Mouse (Mus musculus) adrenal gland, adult 8-10 months (tissue): ENCODE results near the gene Nsun4. TPM values are rescaled to one million over a fixed set of nuclear protein-coding genes. Genes with fewer than 3 reads are reported as not detected.
A peak's percentile ranks its signal among the peaks of the same experiment; 100 is the strongest.

Source experiments
- DNase-seq: peaks from one replicate; pipeline ENCODE4 v3.0.0; 2022
- total RNA-seq, 4 experiments: library from RNA; stranded (reverse); gene quantifications; 2 replicates each; pipeline ENCODE4 v1.2.4; 2022

The Nsun4 gene
- total RNA-seq, 4 experiments from 2014 or later = 30.5 to 41.1 (median 34.8) TPM

DNA sequence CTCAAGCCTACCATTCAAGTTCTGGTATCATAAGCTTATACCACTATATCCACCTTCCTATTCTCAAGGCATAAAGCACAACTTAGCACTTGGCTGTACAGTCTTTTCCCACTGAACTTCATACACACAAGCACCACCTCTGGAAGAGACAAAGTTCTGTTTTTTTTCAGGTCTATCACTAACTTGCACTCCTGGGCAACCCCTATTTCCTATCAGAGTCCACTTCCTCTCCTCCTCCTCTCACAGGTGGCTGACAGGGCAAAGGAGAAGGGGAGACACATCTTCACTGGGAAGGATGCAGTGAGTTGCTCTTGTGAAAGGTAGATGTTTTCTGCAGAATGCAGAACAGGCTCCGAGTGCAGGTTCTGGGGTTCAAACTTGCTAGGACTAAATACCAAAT, 6.0 kb downstream of the Nsun4 start:
- DNase-seq = no peak

- no peak for DNase-seq
These were observed 7.1 kb downstream of the Nsun4 start for GRCm38 (mm10) chr4:116046604-116047003.

DNA sequence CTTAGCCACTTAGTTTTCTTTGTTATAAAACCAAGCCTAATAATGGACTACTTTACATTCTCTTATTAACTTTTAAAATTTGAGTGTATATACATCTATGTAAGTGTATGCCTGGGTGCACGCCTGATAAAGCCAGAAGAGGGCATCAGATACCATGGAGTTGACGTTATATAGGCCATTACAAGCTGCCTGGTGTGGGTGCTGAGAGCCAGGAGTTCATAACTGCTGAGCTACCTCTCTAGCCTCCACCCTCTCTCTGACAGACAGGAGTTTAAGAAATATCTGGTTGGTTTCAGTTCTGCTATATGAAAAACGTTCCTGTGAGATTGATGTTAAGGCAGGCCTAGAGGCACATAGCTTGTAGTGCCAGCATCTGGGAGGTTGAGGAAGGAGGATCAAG, 11.5 kb downstream of the Nsun4 start:
- no peak for DNase-seq

- no peak for DNase-seq
These were observed 13.2 kb downstream of the Nsun4 start for GRCm38 (mm10) chr4:116040466-116040865.

GRCm38 (mm10) chr4:116033374-116033773, 20.3 kb downstream of the Nsun4 start:
- no peak for DNase-seq

- DNase-seq = no peak
These were observed 20.8 kb downstream of the Nsun4 start for GRCm38 (mm10) chr4:116032906-116033305.

DNA sequence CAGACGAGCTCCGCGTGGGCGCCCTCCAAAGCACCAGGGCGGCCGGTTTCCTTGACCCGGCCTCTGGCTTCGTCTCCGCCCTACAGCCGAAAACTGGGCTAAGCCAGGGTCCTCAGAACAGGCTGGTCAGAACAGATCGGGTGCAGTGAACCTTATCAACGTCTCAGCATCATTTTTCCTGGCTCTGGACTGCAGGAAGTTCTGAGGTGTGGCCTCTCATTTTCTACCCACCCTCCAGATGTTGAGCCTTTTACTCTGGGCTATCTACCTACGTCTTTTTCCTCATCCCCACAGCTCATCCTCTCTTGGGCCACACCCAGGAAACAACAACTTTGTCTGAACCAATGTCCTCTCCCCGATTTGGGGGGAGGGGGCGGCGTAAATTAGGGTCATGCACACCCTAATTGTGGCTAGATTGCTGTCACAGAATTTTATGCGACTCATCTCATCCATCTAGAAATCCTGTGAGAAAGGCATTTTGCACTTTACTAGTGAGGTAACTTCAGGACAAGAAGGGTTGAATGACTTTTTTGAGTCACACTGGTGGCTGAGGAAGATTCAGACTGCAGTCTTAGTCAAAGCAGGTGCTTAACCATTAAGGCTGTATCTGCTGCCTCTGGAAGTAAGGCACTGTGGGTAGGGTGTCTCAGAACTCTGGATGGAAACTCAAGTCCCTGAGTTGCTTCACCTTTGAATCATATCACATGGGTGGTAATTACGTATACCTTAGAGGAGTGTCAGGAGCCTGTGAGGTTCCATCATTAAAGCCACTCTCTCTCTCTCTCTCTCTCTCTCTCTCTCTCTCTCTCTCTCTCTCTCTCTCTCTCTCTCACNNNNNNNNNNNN, 35.6 kb downstream of the Nsun4 start, which contains the start of gene Faah:
TSS of gene Faah (minus strand) at position 25 of the 845 bp plus-strand sequence.
- no peak for DNase-seq

GRCm38 (mm10) chr4:116017300-116017901, 36.3 kb downstream of the Nsun4 start:
- DNase-seq = peak; percentile 71

DNA sequence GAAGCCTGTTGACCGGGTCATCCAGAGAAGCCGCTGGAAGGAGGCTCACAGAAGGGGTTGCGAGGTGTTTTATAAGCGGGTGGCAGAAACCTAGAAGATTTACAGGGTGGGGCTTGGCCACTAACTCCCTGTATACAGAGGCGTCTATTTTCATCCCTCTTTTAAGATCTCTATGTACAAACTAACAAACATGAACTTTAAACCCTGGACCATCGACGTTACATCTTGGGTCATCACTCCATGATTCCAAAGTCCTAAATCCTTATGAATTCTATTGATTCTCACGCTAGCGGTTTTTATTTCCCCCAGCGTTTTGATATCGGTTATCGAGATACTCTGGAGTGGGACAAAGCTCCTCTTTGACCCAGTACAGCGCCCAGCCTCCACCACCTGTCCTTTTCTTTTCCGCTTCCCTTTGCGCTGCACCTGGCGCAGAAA, 36.8 kb downstream of the Nsun4 start:
- no peak for DNase-seq

- no peak for DNase-seq
These were observed 37.3 kb downstream of the Nsun4 start for GRCm38 (mm10) chr4:116016396-116016795.

DNA sequence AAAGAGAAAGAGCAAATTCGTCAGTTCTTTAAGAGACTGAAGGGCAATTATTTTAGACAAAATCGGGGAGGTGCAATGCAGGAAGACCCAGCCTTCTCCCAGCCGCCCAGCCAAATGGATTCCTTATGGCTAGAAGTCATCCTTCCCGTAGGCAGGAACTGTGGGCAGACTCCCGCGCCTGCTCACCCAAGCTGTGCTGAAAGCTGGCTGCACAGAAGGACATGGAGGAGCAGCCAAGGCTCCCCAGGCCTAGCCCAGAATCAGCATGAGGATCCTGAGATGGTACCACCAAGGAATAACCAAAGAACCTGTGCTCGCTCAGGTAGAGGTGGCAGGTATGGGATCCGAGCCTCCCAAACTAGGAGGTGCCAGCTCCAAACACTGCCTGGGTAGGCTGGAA, 37.7 kb downstream of the Nsun4 start:
- DNase-seq = no peak

DNA sequence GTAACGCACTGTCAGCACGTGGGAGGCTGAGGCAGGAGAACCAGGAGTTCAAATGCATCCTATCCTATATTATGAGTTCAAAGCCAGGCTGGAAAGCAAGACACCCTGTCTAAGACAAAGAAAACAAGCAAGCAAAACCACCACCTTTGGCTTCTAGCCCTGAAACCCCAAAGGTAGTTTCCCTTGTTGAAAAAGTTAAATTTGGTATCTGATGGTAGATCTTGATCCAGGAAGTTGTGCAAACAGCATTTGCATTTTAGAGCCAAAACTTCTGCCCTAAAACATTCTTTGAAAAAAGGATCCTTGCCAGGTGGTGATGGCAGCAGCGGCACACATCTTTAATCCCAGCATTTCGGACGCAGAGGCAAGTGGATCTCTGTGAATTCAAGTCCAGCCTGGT, 38.2 kb downstream of the Nsun4 start:
- no peak for DNase-seq

DNA sequence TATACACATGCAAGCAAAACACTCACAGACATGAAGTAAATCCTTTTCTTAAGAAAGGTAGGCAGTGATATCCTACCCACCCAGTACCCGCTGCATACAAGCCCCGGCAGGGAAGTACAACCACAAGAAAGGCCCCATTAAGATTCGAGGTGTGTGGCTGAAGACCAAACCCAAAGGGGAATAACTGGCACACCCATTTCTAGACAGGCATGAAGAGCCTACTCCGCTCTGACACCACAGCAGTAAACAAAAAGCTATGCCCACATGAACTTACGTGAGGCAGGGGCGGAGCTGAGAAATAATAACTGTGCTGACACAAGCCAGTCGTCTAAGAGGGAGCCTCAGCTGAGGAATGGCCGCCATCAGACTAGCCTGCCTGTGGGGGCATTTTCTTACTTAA, 43.5 kb downstream of the Nsun4 start:
- DNase-seq = no peak

- DNase-seq = no peak
These were observed 52.5 kb downstream of the Nsun4 start for GRCm38 (mm10) chr4:116001206-116001605.

DNA sequence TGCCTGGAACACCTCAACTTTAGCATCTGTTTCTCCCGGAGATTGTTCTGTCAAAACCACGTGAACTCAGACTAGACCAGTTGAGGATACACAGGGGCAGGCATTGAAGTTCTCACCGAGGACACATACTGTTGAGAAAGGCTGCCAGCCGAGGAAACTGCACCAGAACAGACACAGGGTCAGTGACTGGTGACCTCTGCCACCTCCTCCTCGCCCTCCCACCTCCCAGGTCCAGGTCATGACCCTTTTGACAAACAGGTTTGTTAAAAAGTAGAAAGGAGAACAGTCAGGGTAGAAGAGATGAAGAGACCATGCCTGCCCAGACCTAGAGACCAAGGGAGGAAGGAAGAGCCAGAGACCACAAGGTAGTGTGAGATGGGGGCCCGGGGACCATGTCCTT, 53.0 kb downstream of the Nsun4 start:
- no peak for DNase-seq

DNA sequence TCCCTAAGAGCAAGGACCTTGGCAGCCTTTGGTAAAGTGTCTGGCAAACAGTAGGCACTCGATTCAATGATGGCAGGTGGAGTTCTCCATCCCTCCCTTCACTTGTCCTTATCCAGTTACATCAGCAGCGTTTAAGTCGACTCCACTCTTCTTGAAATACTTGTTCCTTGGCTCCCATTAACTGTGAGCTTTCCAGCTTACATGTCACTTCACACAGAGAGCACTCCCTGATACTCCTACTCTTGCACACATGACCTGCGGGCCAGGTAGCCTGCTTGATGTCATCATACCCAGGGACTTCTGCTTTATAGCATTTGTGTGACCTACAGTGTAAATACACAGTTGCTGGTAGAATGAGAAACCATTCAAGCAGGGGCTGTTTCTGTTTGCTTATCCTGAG, 56.9 kb downstream of the Nsun4 start:
- DNase-seq = no peak

- DNase-seq = no peak
These were observed 58.3 kb downstream of the Nsun4 start for GRCm38 (mm10) chr4:115995376-115995730.

GRCm38 (mm10) chr4:115994662-115995375, 58.9 kb downstream of the Nsun4 start:
- DNase-seq = no peak

DNA sequence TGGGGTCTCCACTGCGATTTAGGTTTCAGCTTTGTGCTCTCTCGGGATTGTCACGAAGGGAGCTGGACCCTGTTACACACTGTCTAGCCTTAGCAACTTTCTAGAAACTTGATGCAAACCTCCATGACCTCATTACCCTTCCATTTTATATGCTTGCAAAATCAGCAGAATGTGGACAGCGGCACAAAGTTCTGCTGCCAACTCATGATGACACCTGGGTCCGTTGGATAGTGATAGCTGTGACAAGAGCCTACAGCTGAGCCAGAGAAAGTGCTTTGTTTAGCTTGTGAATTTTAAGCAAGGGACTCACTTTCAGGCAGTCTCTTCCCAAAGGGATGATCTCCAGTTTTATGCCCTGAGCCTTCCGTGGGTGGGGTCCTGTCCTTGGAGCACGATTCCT, 64.3 kb downstream of the Nsun4 start:
- no peak for DNase-seq

DNA sequence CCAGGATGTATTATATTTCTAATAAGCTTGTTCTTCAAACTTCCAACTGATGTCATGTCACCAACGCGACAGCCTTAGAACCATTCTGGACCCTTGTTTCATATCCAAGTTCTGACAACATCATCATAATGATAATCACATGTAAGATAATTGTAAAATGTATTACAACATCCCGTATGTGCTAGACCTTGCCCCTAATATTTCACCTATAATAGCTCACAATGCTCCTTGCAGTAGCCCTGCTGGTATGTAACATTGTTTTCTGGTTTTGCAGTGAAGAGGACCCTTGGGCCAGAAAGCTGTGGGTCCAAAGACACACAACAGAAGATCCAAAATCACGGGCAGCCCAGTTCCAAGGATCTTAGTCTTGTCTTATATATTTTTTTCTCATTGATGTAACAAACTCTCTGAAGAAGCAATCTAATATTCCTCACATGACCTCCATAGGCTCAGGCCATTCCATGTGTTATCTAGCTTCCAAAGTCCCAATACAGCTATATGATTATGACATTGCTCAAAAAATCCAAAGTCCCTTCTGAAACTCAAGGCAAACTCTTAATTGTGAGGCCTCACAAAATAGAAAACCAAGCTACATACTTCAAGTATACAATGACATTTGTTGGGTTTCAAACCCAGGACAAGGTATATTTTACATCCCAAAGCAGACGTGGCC, 65.7 kb downstream of the Nsun4 start:
- DNase-seq = no peak

- DNase-seq = no peak
These were observed 66.2 kb downstream of the Nsun4 start for GRCm38 (mm10) chr4:115987436-115987835.

- no peak for DNase-seq
These were observed 68.7 kb downstream of the Nsun4 start for GRCm38 (mm10) chr4:115984967-115985366.

GRCm38 (mm10) chr4:115984111-115984510, 69.6 kb downstream of the Nsun4 start:
- peak; percentile 49 for DNase-seq
